Mouse (Mus musculus): ENCODE data around the gene Usp39. TPM values are rescaled to one million over a fixed set of nuclear protein-coding genes. Genes with fewer than 3 reads are reported as not detected.
A peak's percentile ranks its signal among the peaks of the same experiment; 100 is the strongest.

The Usp39 gene
- polyA plus RNA-seq, 1 experiment = 55.4 TPM

DNA sequence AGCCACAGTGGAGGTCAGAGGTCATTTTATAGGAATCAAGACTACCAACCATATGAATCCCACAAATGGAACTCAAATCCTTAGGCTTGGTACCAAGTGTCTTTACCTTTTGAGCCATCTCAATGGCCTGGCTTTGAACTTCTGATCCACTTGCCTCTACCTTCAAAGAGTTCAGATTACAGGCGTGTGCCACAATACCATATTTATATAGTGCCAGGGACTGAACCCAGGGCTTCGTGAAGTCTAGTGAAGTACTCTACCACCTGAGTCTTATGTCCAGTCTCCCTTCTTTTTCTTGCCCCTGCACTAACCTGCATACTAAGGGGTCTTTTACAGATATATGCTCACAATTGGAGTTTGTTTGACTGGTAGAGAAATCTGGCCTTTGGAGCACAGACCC lies 41.6 kb upstream of the Usp39 start:
- TF ChIP-seq POLR2AphosphoS2 (IDR thresholded peaks at IDR 0.05; ENCODE audit: insufficient read length, low read depth) (no peak), TCF12 (IDR thresholded peaks at IDR 0.05; ENCODE audit: insufficient read depth, poor library complexity, severe bottlenecking) (no peak)
- H3ac ChIP-seq (ENCODE audit: control insufficient read depth, insufficient read length) = no peak overlapping the region
- no peak overlapping the region for H3K4me2 ChIP-seq (ENCODE audit: low read depth)
- H3K36me3 ChIP-seq (ENCODE audit: control insufficient read depth, insufficient read depth) = peaks cover 3% of the 10 kb centered on the region
- H3K79me2 ChIP-seq (ENCODE audit: control insufficient read depth, insufficient read depth) = no peaks in the 10 kb centered on the region
- H3K27me3 ChIP-seq (ENCODE audit: control insufficient read depth, insufficient read depth, insufficient read length) = no peaks in the 10 kb centered on the region
- no peak overlapping the region for H3K4me3 ChIP-seq

DNA sequence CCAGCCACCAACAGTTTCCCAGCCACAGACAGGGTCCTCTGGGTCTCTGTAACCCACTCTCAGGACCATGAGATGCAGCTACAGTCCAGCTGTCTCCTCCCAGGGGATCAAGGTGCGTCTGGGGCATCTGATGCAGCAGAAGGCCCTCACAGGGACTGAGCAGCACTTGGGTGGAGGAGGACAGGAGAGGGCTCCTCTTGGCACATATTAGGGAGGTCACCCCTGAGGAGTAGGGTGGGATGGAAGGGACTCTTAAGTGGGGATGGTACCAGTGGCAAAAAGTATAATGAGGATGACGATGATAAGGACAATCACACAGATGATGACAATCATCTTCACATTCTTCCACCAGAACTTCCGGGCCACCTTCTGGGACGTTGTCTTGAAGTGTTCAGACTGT lies 40.3 kb upstream of the Usp39 start:
- H3K36me3 ChIP-seq (ENCODE audit: control insufficient read depth, insufficient read depth) = peaks cover 3% of the 10 kb centered on the region
- H3K79me2 ChIP-seq (ENCODE audit: control insufficient read depth, insufficient read depth) = no peaks in the 10 kb centered on the region
- TF ChIP-seq TCF12 (IDR thresholded peaks at IDR 0.05; ENCODE audit: insufficient read depth, poor library complexity, severe bottlenecking) (no peak), REST (IDR thresholded peaks at IDR 0.05; ENCODE audit: insufficient read depth, insufficient read length) (no peak), POLR2AphosphoS2 (IDR thresholded peaks at IDR 0.05; ENCODE audit: insufficient read length, low read depth) (no peak), POLR2A (IDR thresholded peaks at IDR 0.05; ENCODE audit: insufficient read length, low read depth) (no peak)
- H3K4me3 ChIP-seq = no peak overlapping the region
- no peak overlapping the region for H3ac ChIP-seq (ENCODE audit: control insufficient read depth, insufficient read length)
- no peak overlapping the region for H3K4me2 ChIP-seq (ENCODE audit: low read depth)
- no peaks in the 10 kb centered on the region for H3K27me3 ChIP-seq (ENCODE audit: control insufficient read depth, insufficient read depth, insufficient read length)

- no peak overlapping the region for H3K4me2 ChIP-seq (ENCODE audit: low read depth)
- H3K36me3 ChIP-seq (ENCODE audit: control insufficient read depth, insufficient read depth) = peaks cover 3% of the 10 kb centered on the region
- peaks cover 11% of the 10 kb centered on the region for H3K79me2 ChIP-seq (ENCODE audit: control insufficient read depth, insufficient read depth)
- H3K27me3 ChIP-seq (ENCODE audit: control insufficient read depth, insufficient read depth, insufficient read length) = no peaks in the 10 kb centered on the region
- H3ac ChIP-seq (ENCODE audit: control insufficient read depth, insufficient read length) = no peak overlapping the region
- TF ChIP-seq E2F4 (IDR thresholded peaks at IDR 0.05; ENCODE audit: insufficient read depth) (no peak), MAX (IDR thresholded peaks at IDR 0.05; ENCODE audit: low read depth) (no peak), TCF3 (IDR thresholded peaks at IDR 0.05; ENCODE audit: insufficient read length, low read depth) (no peak), REST (IDR thresholded peaks at IDR 0.05; ENCODE audit: insufficient read depth, insufficient read length) (no peak), MYOD1 (IDR thresholded peaks at IDR 0.05; ENCODE audit: control insufficient read depth in 1 of 3, insufficient read length in 2 of 3, low read depth in 2 of 3) (no peak), POLR2AphosphoS2 (IDR thresholded peaks at IDR 0.05; ENCODE audit: insufficient read length, low read depth) (no peak), MYOG (IDR thresholded peaks at IDR 0.05; ENCODE audit: control insufficient read depth in 1 of 3, insufficient read depth in 1 of 3, insufficient read length in 2 of 3, low read depth in 2 of 3) (no peak), SRF (IDR thresholded peaks at IDR 0.05; ENCODE audit: control insufficient read depth, insufficient read length, low read depth) (no peak), USF1 (IDR thresholded peaks at IDR 0.05; ENCODE audit: low read depth) (no peak), TCF12 (IDR thresholded peaks at IDR 0.05; ENCODE audit: insufficient read depth, poor library complexity, severe bottlenecking) (no peak), CEBPB (IDR thresholded peaks at IDR 0.05; ENCODE audit: insufficient read depth, poor library complexity, severe bottlenecking) (no peak), POLR2A (IDR thresholded peaks at IDR 0.05; ENCODE audit: insufficient read length, low read depth) (no peak)
- H3K4me3 ChIP-seq = no peak overlapping the region
These were observed 39.0 kb upstream of the Usp39 start for GRCm38 (mm10) chr6:72383952-72384351.

- Histone ChIP-seq H3K79me2 (ENCODE audit: control insufficient read depth, insufficient read depth) (peaks cover 18% of the 10 kb centered on the region), H3K27me3 (ENCODE audit: control insufficient read depth, insufficient read depth, insufficient read length) (no peaks in the 10 kb centered on the region), H3K36me3 (ENCODE audit: control insufficient read depth, insufficient read depth) (peaks cover 3% of the 10 kb centered on the region), H3K4me3 (no peak overlapping the region), H3K4me2 (ENCODE audit: low read depth) (peak overlapping the region; percentile 19), H3ac (ENCODE audit: control insufficient read depth, insufficient read length) (no peak overlapping the region)
- no peak for TF ChIP-seq TCF3 (IDR thresholded peaks at IDR 0.05; ENCODE audit: insufficient read length, low read depth)
- TF ChIP-seq POLR2AphosphoS2 (IDR thresholded peaks at IDR 0.05; ENCODE audit: insufficient read length, low read depth) = peak; percentile 25
- TF ChIP-seq MAX (IDR thresholded peaks at IDR 0.05; ENCODE audit: low read depth) = no peak
- no peak for TF ChIP-seq USF1 (IDR thresholded peaks at IDR 0.05; ENCODE audit: low read depth)
- no peak for TF ChIP-seq REST (IDR thresholded peaks at IDR 0.05; ENCODE audit: insufficient read depth, insufficient read length)
- no peak for TF ChIP-seq E2F4 (IDR thresholded peaks at IDR 0.05; ENCODE audit: insufficient read depth)
- peak in 2 of 3 experiments; percentile 37 to 52 for TF ChIP-seq MYOG (IDR thresholded peaks at IDR 0.05; ENCODE audit: control insufficient read depth in 1 of 3, insufficient read depth in 1 of 3, insufficient read length in 2 of 3, low read depth in 2 of 3)
- TF ChIP-seq MYOD1 (IDR thresholded peaks at IDR 0.05; ENCODE audit: control insufficient read depth in 1 of 3, insufficient read length in 2 of 3, low read depth in 2 of 3) = peak in 2 of 3 experiments; percentile 36 to 37
- no peak for TF ChIP-seq TCF12 (IDR thresholded peaks at IDR 0.05; ENCODE audit: insufficient read depth, poor library complexity, severe bottlenecking)
These were observed 38.3 kb upstream of the Usp39 start for GRCm38 (mm10) chr6:72383142-72383820.

DNA sequence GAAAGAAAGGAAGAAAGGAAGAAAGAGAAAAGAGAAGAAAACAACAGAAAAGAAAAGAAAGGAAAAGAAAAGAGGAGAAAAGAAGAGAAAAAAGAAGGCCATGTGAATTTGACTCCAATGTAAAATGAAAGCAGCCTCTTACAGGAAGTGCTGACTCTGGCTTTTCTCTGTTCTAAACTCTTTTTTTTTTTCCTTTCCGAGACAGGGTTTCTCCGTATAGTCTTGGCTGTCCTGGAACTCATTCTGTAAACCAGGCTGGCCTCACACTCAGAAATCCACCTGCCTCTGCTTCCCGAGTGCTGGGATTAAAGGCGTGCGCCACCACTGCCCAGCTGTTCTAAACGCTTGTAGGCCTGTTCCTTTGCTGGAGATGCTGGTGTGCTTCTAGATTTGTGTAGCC lies 37.5 kb upstream of the Usp39 start:
- no peak overlapping the region for H3ac ChIP-seq (ENCODE audit: control insufficient read depth, insufficient read length)
- H3K27me3 ChIP-seq (ENCODE audit: control insufficient read depth, insufficient read depth, insufficient read length) = no peaks in the 10 kb centered on the region
- no peak for TF ChIP-seq MAX (IDR thresholded peaks at IDR 0.05; ENCODE audit: low read depth)
- TF ChIP-seq MYOG (IDR thresholded peaks at IDR 0.05; ENCODE audit: control insufficient read depth in 1 of 3, insufficient read depth in 1 of 3, insufficient read length in 2 of 3, low read depth in 2 of 3) = no peak
- TF ChIP-seq E2F4 (IDR thresholded peaks at IDR 0.05; ENCODE audit: insufficient read depth) = no peak
- H3K79me2 ChIP-seq (ENCODE audit: control insufficient read depth, insufficient read depth) = peaks cover 26% of the 10 kb centered on the region
- peak overlapping the region; percentile 19 for H3K4me2 ChIP-seq (ENCODE audit: low read depth)
- H3K36me3 ChIP-seq (ENCODE audit: control insufficient read depth, insufficient read depth) = no peaks in the 10 kb centered on the region
- H3K4me3 ChIP-seq = no peak overlapping the region
